Mouse (Mus musculus): ENCODE data around the gene Asic5.

The Asic5 gene

DNA sequence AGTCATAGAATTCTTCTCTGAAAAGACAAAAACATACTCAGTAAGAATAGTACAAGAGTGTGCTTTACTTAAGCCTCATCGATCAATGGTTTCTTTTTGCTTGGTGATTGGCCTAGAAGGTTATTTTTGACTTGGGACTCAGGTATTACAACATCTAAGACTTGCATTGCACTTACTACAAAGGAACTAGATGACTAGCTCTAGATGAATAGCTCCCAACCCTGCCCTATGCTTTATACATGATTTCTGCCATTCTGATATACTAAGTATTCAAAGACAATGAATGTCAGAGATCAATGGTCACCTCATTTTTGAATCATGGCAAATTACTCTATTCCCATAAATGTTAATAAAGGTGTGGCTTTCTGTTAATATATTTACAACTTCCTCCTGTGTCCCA is 24.9 kb downstream of the Asic5 start:
- DNase-seq (ENCODE audit: low read depth, low spot score): no peak

DNA sequence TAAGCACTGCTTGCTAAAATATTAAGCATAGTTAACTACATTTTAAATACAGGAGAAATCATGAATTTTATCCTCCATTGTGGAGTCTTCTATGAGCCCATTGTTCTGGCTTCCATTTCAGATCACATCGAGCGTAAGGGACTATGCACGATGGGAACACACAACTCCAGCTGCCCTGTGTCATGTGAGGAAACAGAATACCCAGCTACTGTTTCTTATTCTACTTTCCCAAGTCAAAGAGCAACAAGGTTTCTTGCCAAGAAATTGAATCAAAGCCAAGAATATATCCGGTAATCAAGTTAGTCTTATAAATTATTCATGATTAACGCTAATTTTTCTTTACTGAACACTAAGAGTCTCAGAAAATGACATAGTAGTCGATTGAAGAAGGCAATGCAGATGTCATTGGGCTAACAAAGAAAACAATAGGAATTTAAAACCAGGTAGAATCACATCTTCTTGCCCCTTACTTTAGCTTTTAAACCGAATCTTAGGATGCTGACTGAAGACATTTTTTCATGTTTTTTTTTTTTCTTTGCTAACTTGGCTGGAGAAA is 32.1 kb downstream of the Asic5 start:
- no peak for DNase-seq (ENCODE audit: low read depth, low spot score)

- DNase-seq (ENCODE audit: low read depth, low spot score): no peak
Measured at GRCm38 (mm10) chr3:82022421-82022920, 40.4 kb downstream of the Asic5 start.

DNA sequence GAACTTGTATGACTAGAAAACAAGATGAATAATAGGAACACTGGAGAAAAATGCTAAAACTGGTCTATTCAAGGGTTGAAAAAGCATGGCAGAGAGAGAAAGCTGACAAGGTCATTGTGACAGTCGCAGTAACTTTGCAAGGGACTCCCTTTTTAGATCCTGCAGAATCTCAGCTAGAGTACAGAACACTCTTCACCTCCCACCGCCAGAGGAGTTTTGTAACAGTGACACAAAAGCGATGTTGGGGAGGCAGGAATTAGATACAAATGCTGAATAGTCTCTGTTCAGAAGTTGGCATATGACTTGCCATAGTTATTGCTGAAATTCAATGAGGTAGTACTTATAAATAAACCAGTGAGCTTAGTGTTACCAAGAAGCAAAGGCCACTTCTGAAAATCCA is 41.0 kb downstream of the Asic5 start:
- DNase-seq (ENCODE audit: low read depth, low spot score): no peak

DNA sequence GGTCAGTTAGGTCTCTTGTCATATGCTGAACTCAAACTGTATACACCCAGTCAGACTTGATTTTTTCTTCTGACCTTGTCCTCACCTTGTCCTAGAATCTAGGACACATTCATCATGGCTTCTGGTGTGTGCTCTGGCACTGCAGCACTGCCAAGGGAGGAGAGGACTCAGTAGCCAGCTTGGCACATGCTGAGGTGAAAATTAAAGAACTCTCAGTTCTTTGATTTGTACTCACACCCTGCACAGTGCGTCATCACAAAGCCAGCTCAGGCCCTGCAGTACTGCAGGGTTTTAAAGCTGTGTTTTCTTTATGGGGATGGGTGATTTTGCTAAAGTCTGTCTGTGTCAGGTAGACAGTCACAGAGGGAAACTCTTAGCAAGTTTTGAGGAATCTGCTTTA is 45.2 kb downstream of the Asic5 start:
- DNase-seq (ENCODE audit: low read depth, low spot score): no peak

DNA sequence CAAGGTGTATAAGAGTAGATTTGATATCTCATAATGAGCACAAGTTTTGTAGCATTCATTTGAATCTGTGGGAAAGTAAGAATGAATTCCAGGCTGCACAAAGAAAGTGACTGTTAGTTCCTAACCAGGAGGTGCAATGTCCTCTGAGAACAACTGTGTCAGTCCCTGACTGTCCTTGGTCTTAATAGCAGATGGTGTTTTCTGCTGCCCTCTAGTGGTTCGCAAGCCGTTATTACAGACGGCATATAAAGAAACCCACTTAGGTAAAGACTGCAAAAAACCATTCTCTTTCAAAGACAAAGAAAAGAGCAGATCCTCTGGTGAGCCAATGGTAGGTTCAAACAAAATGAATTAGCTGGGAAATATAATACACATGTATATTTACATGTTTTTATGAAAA is 47.1 kb downstream of the Asic5 start:
- DNase-seq (ENCODE audit: low read depth, low spot score): peak; percentile 63

GRCm38 (mm10) chr3:82030008-82030748 is 48.1 kb downstream of the Asic5 start:
- no peak for DNase-seq (ENCODE audit: low read depth, low spot score)

- DNase-seq (ENCODE audit: low read depth, low spot score): no peak
Measured at GRCm38 (mm10) chr3:82036262-82037044, 54.4 kb downstream of the Asic5 start.

DNA sequence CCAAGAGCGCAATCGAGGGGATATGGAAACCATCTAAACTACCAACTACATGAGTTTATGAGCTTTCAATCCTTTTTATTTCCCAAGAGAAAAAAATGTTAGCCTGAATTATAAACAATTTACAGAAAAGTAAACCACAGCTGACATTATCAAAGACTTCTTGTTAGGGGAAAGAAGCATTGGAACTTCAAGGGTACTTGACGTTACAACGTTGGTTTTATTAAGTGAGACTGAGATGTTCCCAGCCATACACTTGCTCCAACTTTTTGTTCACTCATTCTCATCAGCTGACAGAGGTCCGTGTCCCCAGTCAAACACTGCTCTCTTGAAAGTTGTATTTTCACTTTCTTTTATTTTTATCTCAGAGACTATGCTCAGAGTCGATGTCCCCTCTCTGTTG is 61.6 kb downstream of the Asic5 start:
- DNase-seq (ENCODE audit: low read depth, low spot score): no peak

GRCm38 (mm10) chr3:82044902-82045301 is 62.8 kb downstream of the Asic5 start:
- DNase-seq (ENCODE audit: low read depth, low spot score): no peak

DNA sequence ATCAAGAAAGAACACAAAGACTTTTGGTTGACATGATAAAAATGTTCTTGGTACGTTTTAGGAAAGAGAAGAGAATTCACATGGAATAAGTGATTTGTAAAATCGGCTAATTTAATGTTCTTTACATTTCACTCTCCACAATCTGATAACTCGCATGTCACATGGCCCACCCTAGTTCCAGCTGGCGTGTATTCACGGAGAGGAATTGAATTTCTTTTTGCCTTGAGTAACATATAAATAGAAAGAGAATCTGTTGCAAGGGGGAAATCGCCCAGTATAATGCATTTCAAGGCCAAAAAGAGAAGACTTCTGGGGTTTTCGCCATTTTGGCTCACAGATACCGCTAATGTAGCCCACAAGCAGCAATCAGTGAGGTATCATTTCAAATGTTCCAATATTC is 64.0 kb downstream of the Asic5 start:
- no peak for DNase-seq (ENCODE audit: low read depth, low spot score)

DNA sequence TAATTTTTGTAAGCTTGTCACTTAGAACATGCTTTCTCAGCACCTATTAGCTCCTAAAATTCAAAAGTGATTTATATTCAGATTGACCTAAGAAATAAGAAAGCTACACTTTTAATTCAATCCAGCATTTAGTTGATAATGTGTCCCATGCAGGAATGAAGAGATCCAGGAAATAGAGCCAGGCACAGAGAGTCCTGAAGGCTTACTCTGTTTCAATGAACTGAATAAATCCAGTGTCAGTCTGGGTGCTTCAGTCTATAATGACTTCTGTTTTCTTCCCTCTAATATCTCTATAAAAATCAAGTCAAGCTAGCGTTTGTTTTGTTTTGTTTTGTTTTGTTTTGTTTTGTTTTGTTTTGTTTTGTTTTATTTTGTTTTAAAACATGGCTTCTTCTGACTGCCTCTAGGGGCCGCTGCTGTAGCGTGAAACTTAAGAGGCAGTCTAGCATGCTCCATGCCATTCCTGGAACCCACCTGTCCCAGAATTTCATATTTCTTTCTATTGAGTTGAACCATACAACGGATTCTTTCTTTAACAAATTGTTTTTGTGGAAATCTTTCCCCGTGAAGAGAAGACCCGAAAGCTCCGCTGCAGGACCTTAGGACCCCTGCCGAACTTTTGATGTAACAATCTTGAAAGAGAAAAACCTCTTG is 65.1 kb downstream of the Asic5 start:
- DNase-seq (ENCODE audit: low read depth, low spot score): peak; percentile 46

DNA sequence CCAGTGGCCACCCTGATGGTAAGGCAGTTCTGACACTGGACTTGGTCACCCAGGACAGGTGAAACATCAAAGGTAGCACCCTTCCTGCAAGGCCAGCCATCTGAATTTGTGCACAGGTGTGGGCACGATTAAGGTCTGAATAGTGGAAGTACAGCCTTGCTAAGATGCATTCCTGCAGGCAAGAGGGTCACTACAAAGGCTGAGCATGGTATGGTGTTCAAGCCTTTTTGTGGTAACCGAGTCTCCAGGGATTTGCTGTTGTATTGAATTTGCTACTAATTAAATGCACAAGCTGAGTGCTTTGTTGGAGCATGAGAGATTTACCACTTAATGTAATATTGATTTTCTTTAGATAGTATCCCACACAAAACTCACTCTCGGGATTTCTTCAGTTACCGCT is 66.0 kb downstream of the Asic5 start:
- DNase-seq (ENCODE audit: low read depth, low spot score): no peak

DNA sequence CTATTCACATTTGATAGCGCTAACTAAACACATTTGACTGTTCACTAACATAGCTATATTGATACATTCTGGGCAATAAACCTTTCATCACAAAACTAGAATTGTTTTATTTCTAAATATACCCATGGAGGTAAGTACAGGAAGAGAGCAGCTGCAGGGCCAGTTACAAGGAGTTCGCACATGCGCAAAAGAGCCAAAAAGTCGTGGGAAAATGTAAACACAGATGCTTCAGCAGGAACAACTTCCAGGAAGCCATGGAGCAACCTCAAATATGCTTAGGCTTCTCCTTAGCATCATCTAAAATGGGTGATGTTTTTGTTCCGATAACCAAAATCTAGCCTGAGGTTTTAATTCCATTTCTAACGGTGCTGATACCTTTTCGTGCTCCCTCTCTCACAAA is 66.6 kb downstream of the Asic5 start:
- no peak for DNase-seq (ENCODE audit: low read depth, low spot score)

DNA sequence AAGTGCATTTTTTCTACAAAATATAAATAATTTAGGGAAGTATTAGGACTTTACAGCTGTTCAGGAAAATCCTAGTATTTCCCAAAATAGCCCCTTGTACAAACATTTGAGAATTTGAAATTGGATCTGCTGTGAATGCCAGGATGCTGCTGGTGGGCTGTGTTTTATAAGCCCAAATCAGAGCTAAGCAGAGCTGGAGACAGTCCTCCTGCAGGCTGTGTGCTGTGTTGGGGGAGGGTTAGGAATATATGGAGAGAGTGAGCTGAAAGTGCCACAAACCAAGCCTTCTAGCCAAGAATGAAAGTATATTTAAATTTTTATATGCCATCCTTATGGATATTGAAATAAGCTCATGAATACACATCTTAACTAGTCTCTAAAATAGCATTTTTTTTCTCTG is 69.4 kb downstream of the Asic5 start:
- no peak for DNase-seq (ENCODE audit: low read depth, low spot score)

- DNase-seq (ENCODE audit: low read depth, low spot score): no peak
Measured at GRCm38 (mm10) chr3:82052029-82052428, 69.9 kb downstream of the Asic5 start.

GRCm38 (mm10) chr3:82054283-82054974 is 72.3 kb downstream of the Asic5 start:
- DNase-seq (ENCODE audit: low read depth, low spot score): no peak

DNA sequence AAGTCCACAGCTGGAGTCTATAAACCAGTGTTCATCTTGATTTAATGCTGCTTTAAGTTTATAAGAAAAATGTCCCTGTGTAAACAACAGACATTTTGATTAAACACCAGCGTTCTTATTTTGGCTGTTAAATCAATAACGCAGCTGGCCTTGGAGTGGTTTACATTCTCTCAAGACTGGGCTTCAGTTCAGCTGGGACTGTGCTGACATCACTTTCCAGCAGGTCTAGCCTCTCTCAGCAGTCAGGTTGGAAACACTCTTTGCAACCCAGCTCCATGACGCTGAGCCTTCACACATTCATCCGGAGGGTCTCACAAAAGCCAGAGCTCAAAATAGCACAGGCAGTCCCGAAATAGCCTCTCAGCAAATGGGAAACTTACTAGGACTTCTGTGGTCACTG is 75.1 kb downstream of the Asic5 start:
- no peak for DNase-seq (ENCODE audit: low read depth, low spot score)

GRCm38 (mm10) chr3:82061402-82062180 is 79.5 kb downstream of the Asic5 start:
- DNase-seq (ENCODE audit: low read depth, low spot score): peak; percentile 15

- no peak for DNase-seq (ENCODE audit: low read depth, low spot score)
Measured at GRCm38 (mm10) chr3:82067830-82068229, 85.7 kb downstream of the Asic5 start.

Data from ZHBTc4 (cell line).